Mouse (Mus musculus) urinary bladder, postnatal 14 days (tissue): ENCODE data around the gene Elavl1.

Source experiments
- DNase-seq: peaks from one replicate; pipeline ENCODE4 v3.0.0; 2021; ENCODE audit warnings: low spot score

The Elavl1 gene

DNA sequence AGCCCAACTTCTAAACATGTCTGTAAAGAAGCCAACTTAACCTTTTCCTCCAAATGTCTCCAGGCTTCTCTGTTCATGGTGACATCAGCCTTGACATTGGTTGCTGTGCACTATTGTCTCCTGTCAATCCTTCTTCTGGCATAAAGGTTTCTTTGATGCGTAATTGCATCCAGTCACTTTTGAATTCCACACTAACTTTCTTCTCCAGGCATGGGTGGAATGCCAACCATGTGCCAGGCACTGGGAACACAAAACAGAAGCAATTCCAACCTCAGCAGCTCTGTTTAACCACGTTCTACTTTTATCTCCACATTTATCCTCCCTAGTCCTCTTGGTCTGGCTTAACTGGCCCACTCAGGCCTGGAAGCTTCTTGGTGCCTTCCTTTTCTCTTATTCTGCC, 4.2 kb downstream of the Elavl1 start:
- DNase-seq: no peak

DNA sequence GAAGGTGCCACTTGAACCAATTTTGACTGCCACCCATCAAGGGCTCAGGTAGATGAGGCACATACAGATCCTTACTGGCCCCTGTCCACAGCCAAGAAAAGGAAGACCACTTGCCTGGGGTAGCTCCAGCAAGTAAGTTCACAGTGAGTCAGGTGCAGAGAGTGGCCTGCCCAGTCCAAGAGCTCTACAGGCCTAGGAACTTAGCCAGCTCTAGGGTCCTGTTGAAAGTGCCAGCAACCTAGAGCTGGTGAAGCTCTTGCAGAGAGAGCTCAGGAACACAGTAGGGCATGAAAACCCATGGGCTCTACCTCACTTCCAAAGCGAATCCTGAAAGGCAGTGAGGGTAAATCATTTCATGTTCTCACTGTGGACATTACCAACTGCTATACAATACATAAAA, 4.8 kb downstream of the Elavl1 start:
- DNase-seq: no peak

DNA sequence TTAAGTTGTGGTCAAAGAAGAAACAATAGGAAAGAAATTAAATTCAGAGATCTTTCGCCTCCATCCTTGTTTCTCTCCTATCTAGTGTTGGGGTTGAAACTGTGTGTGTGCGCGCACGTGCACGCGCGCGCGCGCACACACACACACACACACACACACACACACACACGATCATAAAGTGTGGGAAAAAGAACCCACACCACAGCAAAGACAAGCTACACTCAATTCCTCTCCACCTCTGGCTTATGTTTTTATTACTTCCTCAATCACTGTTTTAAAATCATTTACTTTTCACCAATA, 5.7 kb downstream of the Elavl1 start:
- DNase-seq: no peak

DNA sequence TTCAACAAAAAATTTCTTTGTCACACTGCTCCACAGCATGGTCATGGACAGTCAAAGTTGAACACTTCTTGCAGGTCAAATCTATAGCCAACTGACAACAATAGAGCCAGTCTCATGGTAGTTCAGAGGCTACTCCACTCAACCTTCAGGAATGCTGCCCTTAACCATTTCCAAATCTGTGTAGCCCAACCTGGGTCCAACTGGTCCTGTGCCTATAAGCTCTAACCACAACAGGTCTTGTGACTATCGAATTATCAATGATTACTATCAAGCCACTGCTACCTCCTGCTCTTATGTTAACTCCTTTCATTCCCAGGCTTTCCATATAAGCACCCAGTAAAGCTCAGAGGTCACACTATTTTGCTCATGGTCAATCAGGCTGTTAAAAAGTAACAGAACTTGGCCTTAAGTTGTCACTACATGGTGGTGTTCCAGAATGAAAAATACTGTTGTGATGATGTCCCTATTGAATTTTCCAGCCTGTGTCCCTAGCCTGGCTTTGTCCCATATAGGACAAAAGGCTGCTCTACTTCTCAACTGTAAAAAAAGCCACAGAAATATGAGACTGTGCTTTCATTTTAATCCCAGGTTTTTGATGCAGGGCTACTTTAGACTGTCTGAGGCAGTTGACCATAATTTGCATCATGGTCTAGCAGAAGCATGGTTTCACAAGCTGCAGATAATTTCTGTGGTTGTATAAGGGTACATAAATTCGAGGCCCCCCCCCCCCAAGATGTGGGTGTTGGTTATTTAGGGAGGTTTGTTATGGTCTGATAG, 6.2 kb downstream of the Elavl1 start:
- no peak for DNase-seq

DNA sequence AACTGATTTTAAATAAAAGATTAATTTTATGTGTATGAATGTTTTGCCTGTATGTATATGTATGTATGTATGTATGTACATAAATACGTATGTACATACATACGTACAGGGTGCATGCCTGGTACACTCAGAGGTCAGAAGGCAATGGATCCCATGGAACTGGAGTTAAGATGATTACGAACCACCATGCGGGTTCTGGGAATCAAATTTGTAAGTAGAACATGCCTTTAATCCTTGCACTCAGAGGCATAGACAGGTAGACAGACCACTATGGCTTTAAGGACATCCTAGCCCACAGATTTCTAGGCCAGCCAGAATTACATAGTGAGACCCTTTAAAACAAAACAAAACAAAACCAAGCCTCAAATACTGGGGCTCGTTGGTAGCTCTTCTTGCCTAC, 7.1 kb downstream of the Elavl1 start:
- no peak for DNase-seq

DNA sequence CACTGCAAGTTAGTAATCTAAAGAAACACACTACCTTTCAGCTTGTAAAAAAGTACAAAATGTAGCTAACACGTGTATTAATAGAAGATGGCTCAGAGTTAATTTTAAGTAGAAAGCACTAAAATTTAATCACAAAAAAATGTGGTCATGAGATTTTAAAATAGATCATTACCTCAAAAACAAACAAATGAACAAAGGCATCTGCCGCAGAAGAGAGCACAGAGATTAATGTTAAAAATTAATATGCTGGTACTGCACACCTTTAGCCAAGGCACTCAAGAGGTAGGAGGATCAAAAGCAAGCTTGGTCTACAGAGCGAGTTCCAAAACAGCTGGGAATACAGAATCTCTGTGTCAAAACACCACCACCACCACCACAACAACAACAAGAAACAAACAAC, 10.4 kb downstream of the Elavl1 start:
- no peak for DNase-seq

DNA sequence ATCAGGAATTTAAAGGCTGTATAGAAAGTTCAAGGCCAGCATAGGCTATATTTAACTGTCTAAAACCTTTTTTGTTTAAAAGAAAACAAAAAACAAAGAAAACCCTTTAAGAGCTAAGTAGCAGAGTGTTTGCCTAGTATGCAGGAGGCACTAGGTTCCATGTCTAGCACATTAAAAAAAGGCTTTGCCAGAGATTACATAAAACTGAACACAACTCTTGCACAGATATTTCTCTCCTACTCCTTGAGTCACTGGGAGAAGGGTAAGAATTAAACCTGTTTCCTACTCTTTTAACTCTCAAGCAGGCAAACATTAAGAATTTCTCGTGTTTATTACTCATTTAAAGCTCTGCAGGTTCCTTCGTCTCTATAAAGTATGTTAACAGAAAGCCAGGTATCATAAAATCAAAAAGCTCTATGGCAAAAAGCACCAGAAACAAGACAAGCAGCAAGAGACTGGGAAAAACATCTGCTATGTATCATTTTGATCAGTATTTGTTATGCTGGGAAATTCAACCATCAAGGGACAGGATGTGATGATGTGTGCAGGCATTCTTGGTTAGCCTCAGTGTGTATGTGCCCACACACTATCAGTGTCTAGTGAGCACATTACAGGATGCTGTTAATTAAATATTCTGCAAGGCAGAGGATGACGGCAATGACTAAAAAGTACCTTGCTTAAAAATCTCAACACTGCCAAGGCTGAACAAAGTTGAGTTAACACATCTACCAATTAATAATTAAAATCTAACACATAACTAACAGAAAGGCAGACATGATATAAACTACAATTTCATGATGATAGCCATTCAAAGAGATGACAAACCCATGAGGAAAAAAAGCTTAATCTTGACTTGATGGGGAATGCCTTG, 11.7 kb downstream of the Elavl1 start:
- no peak for DNase-seq

DNA sequence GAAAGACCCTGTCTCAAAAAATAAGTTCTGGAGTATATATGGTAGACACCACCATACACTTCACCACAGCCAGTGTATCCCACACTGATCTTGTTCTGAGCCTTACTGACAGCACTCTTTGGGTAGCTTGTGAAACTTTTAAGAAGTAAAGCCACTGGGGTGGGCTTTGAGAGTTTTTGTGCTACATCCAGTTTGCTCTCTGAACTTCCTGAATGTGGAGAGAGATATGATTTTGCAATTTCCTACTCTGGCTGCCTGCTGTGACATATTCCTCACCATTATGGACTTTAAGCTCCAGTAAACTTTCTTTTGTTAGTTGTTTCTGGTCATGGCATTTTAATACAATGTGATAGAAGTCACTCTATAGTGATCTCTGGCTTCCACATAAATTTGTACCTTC, 13.1 kb downstream of the Elavl1 start:
- DNase-seq: no peak

DNA sequence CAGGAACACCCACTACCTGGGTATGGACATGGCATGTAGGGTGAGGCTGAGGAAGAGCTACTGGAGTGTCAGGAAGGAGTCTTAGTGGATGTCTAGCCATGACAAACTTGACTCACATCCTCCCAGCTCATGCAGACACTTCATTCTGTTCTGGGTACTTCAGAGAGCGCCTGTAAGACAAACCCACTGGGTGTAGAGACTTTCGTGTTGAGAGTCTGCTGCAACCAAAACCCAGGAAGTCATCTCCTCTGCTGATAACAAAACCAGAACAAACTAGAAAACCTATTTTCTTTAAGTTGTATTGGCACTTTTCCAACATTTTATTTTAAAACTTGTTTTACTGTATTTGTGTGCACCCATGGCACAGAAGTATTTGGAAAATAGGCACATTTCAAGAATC, 19.4 kb downstream of the Elavl1 start:
- no peak for DNase-seq

DNA sequence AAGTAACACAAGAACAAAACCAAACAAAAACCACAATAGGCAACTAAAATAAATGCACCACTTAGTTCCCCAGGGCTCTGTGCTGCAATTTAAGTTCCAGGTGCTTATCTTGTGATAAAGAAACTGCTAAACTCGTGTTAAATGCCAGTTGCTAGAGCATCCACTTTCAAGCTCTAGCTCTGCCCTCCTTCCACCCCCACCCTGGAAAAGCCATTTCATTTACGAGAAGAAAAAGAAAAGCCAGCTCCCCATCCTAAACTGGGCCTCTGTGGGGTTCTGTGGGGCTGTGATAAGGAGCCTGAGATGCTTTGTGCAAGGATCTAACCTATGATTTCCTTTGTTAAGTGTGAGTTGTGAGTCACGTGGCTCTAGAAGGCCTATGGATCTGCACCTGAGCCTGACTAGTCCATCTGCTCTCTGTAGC, 21.1 kb downstream of the Elavl1 start:
- DNase-seq: no peak

DNA sequence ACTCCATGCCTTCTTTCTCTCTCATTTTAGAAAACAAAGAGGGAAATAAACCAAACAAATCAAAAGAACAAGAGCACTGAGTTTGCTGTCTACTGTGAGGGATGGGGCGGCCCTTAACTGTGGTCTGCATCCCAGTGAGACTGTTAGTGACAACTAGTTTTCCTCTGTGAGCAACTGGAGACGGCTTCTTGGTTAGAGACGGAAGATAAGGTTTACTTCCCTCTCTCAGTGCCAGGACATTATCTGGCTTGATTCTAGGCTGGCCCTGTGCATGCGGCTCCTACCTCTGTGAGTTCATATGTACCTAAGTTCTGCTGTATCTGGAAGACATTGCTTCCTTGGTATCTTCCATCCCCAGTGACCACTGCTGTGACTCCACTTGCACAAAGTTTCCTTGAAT, 27.4 kb downstream of the Elavl1 start:
- DNase-seq: no peak

DNA sequence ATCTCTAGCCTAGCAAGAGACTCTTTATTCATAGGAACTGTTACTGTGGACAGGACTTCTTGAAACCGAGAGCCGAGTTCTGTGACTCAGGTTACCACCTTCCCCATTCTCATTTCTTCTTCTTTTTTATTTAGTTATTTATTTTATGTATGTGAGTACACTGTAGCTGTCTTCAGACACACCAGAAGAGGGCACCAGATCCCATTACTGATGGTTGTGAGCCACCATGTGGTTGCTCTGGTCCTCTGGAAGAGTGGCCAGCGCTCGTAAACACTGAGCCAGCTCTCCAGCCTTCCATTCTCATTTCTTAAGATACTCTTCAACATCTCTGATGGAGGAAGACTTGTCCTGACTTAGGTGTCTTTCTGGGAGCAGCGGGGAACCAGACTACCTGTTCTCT, 32.5 kb downstream of the Elavl1 start:
- DNase-seq: no peak

DNA sequence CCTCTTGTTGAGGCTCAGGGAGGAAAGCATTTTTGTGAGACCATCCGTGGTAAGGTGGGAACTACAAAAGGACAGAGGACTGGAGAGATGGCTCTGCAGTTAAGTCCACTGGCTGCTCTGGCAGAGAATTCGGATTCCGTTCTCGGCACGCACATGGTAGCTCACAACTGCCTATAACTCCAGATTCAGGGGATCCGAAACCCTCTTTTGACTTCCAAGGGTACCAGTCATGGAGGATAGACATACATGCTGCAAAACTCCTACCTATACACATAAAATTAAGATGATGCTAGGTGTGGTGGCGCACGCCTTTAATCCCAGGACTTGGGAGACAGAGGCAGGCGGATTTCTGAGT, 49.1 kb downstream of the Elavl1 start:
- no peak for DNase-seq

DNA sequence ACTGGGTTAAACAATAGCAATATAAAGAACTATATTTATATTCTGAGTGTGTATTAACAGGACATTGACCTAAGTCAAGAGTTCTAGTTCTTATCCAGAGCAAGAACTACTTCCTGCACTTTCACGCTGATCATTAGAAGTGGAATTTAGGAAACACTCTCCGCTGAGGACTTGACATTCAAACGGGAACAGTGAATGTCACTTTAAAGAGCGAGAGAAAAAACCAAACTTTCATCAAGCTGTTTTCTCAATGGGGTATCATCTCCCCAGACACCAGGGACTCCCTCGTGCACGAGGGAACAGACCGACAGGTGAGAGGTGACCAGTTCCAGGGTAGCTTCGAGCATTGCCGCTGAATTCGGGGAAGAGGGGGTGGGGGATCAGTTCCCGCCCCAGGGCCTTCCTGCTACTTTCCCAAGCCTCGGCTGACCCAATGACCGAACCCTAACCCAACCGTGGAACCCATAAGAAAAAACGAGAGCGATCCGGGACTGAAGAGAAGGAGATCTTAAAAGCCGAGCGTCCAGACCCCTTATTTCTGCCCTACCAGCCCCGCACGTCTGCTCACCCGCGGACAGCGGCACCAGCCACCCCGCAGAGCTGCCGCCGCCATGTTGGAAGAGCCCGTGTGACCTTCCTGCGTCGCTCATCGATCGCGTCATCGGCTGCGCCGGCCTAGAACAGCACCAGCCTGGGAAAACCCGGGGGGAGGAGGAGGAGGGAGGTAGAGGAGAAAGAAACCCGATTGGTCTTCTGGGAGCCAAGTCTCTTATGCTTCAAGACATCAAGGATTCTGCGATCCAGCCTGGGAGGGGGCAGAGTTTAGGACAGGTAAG, 49.7 kb downstream of the Elavl1 start, which contains the start of gene Timm44:
Gene Timm44, minus strand, starts transcription at position 639 of the 836 bp plus-strand sequence.
- peak; percentile 96 for DNase-seq

DNA sequence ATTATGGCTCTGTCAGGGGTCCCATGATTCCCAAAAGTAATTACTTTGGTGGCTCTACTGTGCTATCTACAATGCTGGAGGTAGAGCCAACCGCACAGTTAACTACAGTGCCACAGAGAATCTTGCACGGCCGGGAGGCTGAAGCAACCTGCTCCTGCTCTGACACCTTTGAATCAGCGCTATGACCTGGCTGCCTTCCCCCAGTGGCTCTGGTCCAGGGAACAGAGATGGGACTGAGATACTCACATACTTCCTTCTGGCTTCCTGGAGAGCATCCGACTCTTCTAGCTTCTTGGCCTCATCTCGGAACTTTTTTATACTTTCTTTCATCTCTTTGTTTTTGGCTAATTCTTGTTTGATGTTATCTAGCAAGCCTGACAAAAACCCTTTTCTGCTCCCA, 55.6 kb downstream of the Elavl1 start:
- no peak for DNase-seq

DNA sequence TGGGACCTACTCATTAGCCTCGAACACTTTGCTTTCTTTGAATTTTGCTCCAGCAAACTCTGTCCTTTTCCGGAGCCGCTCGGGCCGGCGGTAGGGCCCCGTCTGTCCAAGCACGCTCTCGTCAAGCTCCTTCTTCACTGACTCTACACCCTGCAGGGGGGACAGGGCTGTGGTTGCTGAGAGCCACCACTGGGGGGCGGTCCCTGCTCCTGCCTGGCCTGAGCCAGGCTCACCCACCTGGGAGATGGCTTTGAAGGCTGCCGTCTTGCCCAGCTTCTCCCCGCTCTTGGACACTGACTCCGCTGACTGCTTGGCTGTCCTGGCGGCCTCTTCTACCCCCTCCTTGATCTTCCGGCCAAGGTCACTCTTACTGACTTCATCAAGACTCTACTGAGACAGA, 57.6 kb downstream of the Elavl1 start:
- no peak for DNase-seq

DNA sequence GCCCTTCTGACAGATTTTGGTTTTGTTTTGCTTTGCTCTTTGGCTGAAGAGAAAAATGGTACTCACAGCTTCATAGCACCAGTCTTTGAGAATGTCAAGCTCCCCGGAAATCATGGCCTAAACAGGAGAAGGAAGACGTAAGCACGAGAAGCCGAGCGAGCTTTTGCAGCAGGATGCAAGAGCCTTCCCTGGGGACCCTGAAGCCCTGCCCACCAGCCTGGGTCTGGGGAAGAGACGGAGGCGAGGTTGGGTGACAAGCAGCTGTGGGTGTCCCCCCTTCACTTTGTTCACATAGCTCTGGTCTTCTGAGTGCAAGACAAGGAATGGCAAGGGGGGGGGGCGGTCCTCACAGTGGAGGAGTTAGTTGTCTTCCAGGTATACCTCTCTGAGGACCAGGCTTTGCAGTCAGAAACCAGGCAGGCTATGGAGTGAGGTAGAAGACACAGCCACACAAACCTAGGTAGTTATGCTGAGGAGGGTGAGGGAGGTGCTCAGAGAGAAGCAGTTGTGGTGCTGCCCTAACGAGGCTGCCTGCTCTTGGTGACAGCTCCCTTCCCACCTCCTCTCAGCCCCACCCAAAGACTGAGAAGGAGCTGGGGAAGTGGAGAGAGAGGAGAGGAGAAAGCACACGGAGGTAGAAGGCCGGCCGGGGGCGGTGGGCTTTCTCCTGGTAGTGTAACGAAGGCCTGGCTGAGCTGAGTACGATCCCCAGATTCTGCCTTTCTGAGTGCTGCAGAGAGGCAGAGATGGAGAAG, 59.9 kb downstream of the Elavl1 start:
- DNase-seq: no peak

DNA sequence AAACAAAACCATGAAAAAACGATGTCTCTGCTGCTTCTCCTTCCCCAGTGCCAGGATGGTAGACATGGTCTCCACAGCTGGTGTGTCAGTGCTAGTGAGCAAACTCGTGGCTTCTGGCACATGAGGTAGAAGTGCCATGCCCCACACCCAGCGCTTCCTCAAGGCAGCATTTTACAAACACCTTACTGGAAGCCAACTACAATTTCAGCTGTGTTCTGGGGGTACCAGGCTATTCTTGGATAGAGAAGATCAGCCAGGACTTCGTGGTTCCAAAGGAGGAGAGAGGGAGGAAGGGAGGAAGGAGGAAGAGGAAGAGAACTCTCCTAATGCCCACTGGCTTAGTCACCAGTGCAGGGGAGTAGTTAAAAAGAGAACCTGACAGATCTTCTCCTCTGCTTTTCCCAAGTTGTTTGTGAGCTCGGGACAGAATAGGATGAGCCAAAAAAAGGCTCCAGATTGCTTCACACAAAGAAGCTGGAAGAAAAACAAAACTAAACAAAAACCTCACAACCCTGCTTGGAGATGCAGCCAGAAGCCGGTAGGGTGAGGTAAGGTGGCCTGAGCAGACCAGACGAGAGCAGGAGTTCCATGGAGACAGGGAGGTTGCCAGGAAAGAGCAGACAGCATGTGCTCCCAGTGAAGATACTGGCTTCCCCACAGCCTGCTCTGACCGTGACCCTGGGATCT, 62.0 kb downstream of the Elavl1 start:
- DNase-seq: no peak

DNA sequence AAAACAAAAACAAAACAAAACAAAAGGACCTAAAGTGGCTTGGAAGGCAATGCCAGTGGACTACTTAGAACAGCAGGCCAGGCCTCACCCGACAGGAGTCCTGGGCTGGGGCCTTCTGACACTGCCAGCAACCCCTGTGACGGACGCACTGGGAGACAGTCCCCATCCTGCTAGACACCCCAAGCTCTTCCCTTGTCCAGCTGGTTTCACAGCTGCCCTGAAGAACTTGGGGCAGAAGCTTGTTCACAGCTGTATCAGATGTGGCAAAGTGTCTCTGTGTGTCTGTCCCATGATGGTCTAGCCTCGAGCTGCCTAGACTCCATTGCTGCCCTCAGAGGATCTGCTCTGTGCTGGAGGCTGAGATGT, 65.4 kb downstream of the Elavl1 start:
- DNase-seq: no peak

DNA sequence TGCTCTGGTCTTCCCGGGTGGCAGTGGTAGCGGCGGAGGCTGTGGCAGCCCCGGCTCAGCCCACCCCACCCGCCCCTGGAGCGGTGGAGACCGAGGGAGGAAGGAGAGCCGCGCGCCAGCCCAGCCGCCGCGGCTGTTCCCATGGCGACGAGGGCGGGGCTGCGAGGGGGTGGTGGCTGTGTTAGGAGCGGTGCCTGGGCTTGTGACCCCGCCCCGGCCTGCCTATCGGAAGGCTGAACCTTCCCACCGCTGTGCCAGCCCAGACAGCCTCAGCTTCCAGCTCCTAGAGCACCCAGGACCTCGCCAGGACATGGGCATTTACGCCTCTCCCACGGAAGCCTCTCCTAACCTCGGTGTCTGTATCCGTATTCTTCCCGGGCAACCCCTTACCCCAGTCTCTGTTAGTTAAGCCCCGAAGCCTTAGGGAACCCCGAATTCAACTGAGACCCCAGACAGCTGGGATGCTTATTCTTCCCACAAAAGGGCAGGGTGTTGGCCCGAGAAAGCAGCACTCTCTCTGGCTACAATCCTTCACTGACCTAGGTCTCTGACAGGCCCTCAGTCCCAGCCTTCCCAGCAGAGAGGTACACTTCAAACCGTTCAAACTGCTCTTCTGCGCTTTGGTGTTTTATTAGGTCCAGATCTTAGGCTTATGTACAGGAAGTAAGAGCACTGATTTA, 65.9 kb downstream of the Elavl1 start, which contains the start of gene Ctxn1:
Gene Ctxn1, minus strand, starts transcription at position 150 of the 680 bp plus-strand sequence.
- peak; percentile 97 for DNase-seq

DNA sequence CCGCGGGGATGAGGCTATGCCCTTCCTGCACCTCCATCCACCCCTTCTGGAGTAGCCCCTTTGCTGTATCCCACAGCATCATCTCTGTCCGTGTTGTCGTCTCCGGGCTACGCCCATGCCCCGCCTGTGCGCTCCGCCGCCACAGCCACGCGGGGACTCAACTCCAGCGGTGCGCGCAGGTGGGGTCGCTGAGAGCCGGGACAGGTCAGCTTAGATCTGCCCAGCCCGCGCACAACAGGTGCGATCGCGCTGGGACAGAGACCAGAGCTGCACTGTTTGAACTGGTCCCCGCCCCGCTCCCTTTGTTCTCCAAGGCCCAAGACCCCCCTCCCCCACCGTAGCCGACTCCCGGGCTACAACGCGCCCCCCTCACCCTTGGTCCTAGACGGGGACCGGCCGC, 66.5 kb downstream of the Elavl1 start:
- DNase-seq: no peak
